Mouse (Mus musculus) ES-E14 (cell line): Measurements from ENCODE around the gene Pmvk. TPM values are rescaled to one million over a fixed set of nuclear protein-coding genes. Genes with fewer than 3 reads are reported as not detected.
A peak's percentile ranks its signal among the peaks of the same experiment; 100 is the strongest.

ENCODE experiments used
- DNase-seq: peaks from one replicate; pipeline ENCODE4 v3.0.0-alpha.2; 2013; ENCODE audit warnings: low read depth, low spot score
- H3K27ac ChIP-seq: 2 replicates; pipeline ENCODE4 v1.5.1; 2012; ENCODE audit warnings: low read depth, mild to moderate bottlenecking, low read length, moderate library complexity, mixed read lengths; ENCODE audit not compliant: poor library complexity, insufficient read depth, severe bottlenecking
- H3K36me3 ChIP-seq: 2 replicates; pipeline ENCODE4 v1.6.1; 2012; ENCODE audit warnings: mild to moderate bottlenecking, low read length, moderate library complexity, mixed read lengths; ENCODE audit not compliant: control insufficient read depth, poor library complexity, insufficient read depth, severe bottlenecking
- H3K4me1 ChIP-seq, 2 experiments: fragments of 150-350 bp in 1 of 2; sonication (generic) in 1 of 2; 2 replicates each; pipeline ENCODE4 v1.6.1; 2012; ENCODE audit warnings: low read length in 2 of 2, mild to moderate bottlenecking in 1 of 2, mixed read lengths in 1 of 2; ENCODE audit not compliant: control insufficient read depth in 2 of 2, insufficient read depth in 2 of 2, poor library complexity in 1 of 2
- H3K4me3 ChIP-seq, 2 experiments: fragments of 150-350 bp in 1 of 2; sonication (generic) in 1 of 2; 2 replicates each; pipeline ENCODE4 v1.5.1; 2012; ENCODE audit warnings: low read length in 2 of 2, low read depth in 1 of 2, mild to moderate bottlenecking in 1 of 2, mixed read lengths in 1 of 2; ENCODE audit not compliant: insufficient read depth in 1 of 2, poor library complexity in 1 of 2, severe bottlenecking in 1 of 2
- H3K9ac ChIP-seq: 2 replicates; pipeline ENCODE4 v1.6.1; 2012; ENCODE audit warnings: low read depth, mild to moderate bottlenecking, low read length, mixed read lengths; ENCODE audit not compliant: poor library complexity, insufficient read depth, severe bottlenecking
- H3K9me3 ChIP-seq: fragments of 150-350 bp; sonication (generic); 2 replicates; pipeline ENCODE4 v1.6.1; 2012; ENCODE audit warnings: low read depth, mild to moderate bottlenecking, low read length; ENCODE audit not compliant: control insufficient read depth, insufficient read depth
- CHD2 ChIP-seq: IDR thresholded peaks from 2 replicates; pipeline ENCODE4 v1.6.1; 2014; ENCODE audit warnings: mild to moderate bottlenecking, low read depth, low read length, inconsistent platforms
- HCFC1 ChIP-seq: IDR thresholded peaks from 2 replicates; pipeline ENCODE4 v1.6.1; 2012; ENCODE audit warnings: low read length, inconsistent platforms, borderline replicate concordance; ENCODE audit not compliant: insufficient read depth
- MAFK ChIP-seq: IDR thresholded peaks from 2 replicates; pipeline ENCODE4 v1.6.1; 2014; ENCODE audit warnings: mild to moderate bottlenecking, low read depth, low read length, inconsistent platforms; ENCODE audit not compliant: insufficient read depth
- ZC3H11A ChIP-seq: IDR thresholded peaks from 2 replicates; pipeline ENCODE4 v1.6.1; 2012; ENCODE audit warnings: low read depth, mild to moderate bottlenecking, inconsistent platforms, low read length, borderline replicate concordance
- ZNF384 ChIP-seq: IDR thresholded peaks from 2 replicates; pipeline ENCODE4 v1.6.1; 2012; ENCODE audit warnings: low read depth, low read length, inconsistent platforms
- in situ Hi-C, 2 experiments: fragments of 600-800 bp; cut with MboI; formaldehyde crosslinking; loops; one replicate each; pipeline ENCODE4 v1.15.1; 2025; ENCODE audit warnings: low sequenced_read_pairs in 2 of 2, inconsistent platforms in 1 of 2; ENCODE audit not compliant: unreplicated experiment in 2 of 2
- total RNA-seq: library from RNA; depleted of rRNA; stranded (reverse); fragments of 300-350 nt; gene quantifications from 2 replicates; pipeline ENCODE4 v1.2.3, GENCODE M21; 2012; rRNA removed

Gene Pmvk
- 35.0 and 38.6 TPM in 2 replicates for total RNA-seq

DNA sequence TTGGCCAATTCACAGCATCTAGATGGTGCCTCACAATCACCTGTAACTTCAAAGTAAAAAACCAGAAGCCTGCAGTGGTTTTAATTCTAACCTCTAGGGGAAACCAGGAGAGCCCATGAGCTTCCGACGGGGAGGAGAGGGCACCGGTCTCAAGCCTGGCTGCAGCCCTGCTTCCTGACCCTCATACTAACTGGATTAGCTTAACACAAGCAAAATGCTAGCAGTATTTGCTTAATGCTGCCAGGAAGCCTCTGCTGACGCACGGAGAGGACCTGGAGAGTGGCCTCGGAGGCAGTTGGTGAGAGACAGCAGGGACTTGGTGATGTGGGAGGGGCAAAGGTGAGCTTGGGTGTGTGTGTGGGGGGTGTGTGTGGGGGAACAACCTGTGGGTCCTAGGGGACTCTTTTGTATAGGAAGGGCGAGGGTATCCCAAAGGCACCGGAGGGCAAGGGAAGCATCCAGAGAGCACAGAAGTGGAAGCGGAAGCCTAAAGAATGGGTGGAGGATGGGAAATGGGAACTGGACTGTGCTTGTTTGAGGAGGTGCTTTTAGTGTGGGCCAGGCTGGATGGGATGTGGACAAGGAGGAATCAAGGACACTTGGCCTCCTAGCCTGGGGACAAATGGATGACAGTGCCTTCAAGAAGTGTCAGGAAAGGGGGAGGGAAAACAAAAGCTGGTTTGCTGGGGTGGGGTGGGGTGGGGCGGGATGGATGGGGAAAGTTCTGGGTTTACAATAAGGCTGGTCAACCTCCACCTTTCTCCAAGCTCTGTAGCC lies at the start of gene Pmvk:
TSS of gene Pmvk (plus strand) at position 141 of the 777 bp plus-strand sequence.
- in situ Hi-C loops = no loop called here
- H3K4me1 ChIP-seq = peaks cover 2 to 14% of the 10 kb centered on the region in 2 experiments; a peak in 3 of 4 replicates

DNA sequence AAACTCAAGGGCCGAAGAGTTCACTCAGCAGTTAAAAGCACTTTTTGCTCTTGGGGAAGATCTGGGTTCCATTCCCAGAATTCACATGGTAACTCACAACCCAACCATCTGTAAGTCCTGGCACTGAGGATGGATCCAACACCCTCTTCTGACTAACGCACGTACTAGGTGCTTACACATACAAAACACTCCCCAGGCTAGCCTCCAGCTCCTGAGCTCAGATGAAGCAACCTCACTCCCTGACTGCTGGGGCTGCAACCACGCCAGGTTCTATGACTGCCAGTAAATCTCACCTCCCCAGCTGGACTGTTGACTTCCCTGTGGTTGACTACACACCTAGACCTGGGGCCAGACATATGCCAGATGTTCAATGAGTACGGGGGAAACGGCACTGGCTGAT lies 47.5 kb upstream of the Pmvk start:
- Histone ChIP-seq H3K27ac (no peak overlapping the region), H3K4me3 (no peak overlapping the region), H3K4me1 (peaks cover 0 to 17% of the 10 kb centered on the region in 2 experiments; a peak in 2 of 4 replicates), H3K36me3 (peaks cover 22% of the 10 kb centered on the region; the same call in 1 of the 2 replicates), H3K9me3 (no peaks in the 10 kb centered on the region), H3K9ac (no peak overlapping the region)
- no peak for TF ChIP-seq ZC3H11A
- TF ChIP-seq ZNF384 = no peak
- TF ChIP-seq HCFC1 = no peak
- no peak for DNase-seq
- in situ Hi-C loops = no loop called here

More for the DNA sequence above, at the start of gene Pmvk:
- H3K36me3 ChIP-seq = no peaks in the 10 kb centered on the region
- no peak for DNase-seq
- no peak within 1 kb of the TSS; the same call in 1 of the 2 replicates for H3K27ac ChIP-seq
- H3K9me3 ChIP-seq = no peaks in the 10 kb centered on the region
- TF ChIP-seq ZNF384 = no peak
- no peak for TF ChIP-seq CHD2
- TF ChIP-seq MAFK = no peak
- H3K4me3 ChIP-seq = no peak within 1 kb of the TSS
- H3K9ac ChIP-seq = no peak within 1 kb of the TSS

DNA sequence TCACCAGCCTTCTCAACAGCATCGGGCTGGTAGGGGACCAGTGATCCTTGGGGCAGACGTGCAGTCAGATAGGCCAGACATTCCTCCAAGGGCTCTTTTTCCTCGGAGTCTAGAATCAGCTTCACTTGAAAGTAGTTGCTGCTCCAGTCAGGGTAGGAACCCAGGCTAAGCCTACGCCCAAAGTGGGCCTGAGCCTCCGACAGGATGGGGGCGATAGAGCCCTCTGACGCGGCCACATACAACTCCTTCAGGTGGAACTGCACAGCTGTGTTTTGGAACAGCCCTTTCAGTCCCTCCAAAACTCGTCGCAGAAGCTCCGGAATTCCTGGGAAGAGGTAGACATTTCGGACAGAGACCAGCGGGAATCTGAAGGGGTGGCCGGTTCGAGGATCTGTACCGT lies 45.9 kb upstream of the Pmvk start:
- peak overlapping the region; percentile 40 to 47; a peak in 3 of 4 replicates for H3K4me3 ChIP-seq
- no peak for DNase-seq

DNA sequence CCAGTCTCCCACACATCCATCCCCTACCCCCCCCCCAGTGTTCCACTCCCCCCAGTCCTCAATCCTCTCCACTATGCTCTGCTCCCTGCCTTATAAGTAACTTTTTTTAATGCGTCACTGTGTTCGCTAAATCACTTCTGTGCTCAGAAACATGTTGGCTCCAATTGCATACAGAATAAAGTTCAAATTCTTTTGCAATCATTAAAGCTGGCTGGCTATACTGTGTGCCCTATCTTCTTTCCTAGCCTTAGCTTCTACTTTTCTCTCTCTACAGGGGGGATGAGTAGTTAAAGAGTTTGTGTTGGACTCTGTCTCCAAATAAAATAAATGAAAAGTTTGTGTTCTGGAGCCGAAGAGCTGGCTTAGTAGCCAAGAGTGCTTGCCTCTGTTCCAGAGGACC lies 44.6 kb upstream of the Pmvk start:
- Histone ChIP-seq H3K4me1 (peaks cover 0 to 13% of the 10 kb centered on the region in 2 experiments; a peak in 2 of 4 replicates), H3K4me3 (no peak overlapping the region), H3K9me3 (no peaks in the 10 kb centered on the region), H3K36me3 (peaks cover 16% of the 10 kb centered on the region), H3K27ac (no peak overlapping the region), H3K9ac (no peak overlapping the region)
- in situ Hi-C loops = no loop called here
- DNase-seq = no peak
- TF ChIP-seq ZNF384 (no peak), CHD2 (no peak), HCFC1 (no peak), ZC3H11A (no peak), MAFK (no peak)

More for the DNA sequence above, 45.9 kb upstream of the Pmvk start:
- no peak for TF ChIP-seq HCFC1
- TF ChIP-seq ZNF384 = no peak
- no peak for TF ChIP-seq CHD2
- TF ChIP-seq ZC3H11A = no peak
- no peak for TF ChIP-seq MAFK
- peaks cover 0 to 14% of the 10 kb centered on the region in 2 experiments; a peak in 2 of 4 replicates for H3K4me1 ChIP-seq
- peaks cover 14% of the 10 kb centered on the region; the same call in 1 of the 2 replicates for H3K36me3 ChIP-seq
- H3K9me3 ChIP-seq = no peaks in the 10 kb centered on the region
- H3K27ac ChIP-seq = no peak overlapping the region
- peak overlapping the region; percentile 41 for H3K9ac ChIP-seq
- in situ Hi-C loops = no loop called here
